Mouse (Mus musculus) adrenal gland, adult 10 weeks (tissue): ENCODE results near the gene Tspyl3. TPM values are rescaled to one million over a fixed set of nuclear protein-coding genes. Genes with fewer than 3 reads are reported as not detected.

Experiments
- polyA plus RNA-seq: library from polyadenylated mRNA; stranded (reverse); fragments of 350-450 nt; fragmentation: Illumina TruSeq; extraction: RNeasy Lipid Tissue Mini Kit (QIAGEN cat#74804); gene quantifications from one replicate; pipeline ENCODE4 v1.2.3, GENCODE M21; 2014; ENCODE audit warnings: low read depth, low replicate concordance

The Tspyl3 gene
- polyA plus RNA-seq, result 2.6 TPM

GRCm38 (mm10) chr2:153224946-153225594 is at the start of gene Tspyl3:
TSS of gene Tspyl3 (minus strand) at chr2:153225441.

GRCm38 (mm10) chr2:153241250-153242014 is 16.2 kb upstream of the Tspyl3 start, which contains the start of the genes Plagl2 and Pofut1:
TSS of gene Plagl2 (minus strand) at chr2:153241426.
TSS of gene Pofut1 (plus strand) at chr2:153241533.

Other genes with a start within 250 kb of the Tspyl3 start
- 141 TPM for gene Pdrg1, start 210.0 kb downstream of the Tspyl3 start, polyA plus RNA-seq
- gene Xkr7, start 193.6 kb downstream of the Tspyl3 start, polyA plus RNA-seq, result not detected
- gene Ccm2l, start 159.5 kb downstream of the Tspyl3 start, polyA plus RNA-seq, result 1.9 TPM
- 0.52 TPM for gene Hck, start 117.0 kb downstream of the Tspyl3 start, polyA plus RNA-seq
- gene Tm9sf4, start 64.1 kb downstream of the Tspyl3 start, polyA plus RNA-seq, result 30.9 TPM
- 8.0 TPM for gene Plagl2, start 16.0 kb upstream of the Tspyl3 start, polyA plus RNA-seq
- gene Pofut1, start 16.1 kb upstream of the Tspyl3 start, polyA plus RNA-seq, result 34.2 TPM
- 23.9 TPM for gene Kif3b, start 66.0 kb upstream of the Tspyl3 start, polyA plus RNA-seq
- 16.6 TPM for gene Asxl1, start 120.4 kb upstream of the Tspyl3 start, polyA plus RNA-seq